ENCODE assay signal across 9 mouse cellular contexts in the genomic region with DNA sequence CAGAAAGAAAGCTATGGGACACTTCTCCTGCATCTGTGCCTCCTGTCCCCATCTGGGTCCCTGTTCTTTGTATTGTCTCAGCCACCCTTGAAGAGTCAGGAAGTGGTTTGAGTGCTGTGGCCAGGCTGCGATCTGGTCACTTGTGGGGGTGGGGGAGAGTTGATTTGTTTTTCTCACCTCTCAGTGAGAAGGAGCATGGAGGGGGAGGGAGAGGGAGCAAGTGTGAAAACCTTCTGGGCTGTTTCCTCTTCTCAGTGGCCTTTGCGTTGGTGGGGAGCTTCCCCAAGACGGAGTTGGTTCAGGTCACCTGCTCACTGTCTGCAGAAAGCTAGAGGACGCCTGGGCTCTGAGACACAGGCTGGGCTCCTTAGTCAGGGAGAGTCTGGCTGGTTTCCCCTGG.
DNase-seq lines count a peak whose midpoint lies in the region; ATAC-seq lines count a peak whose summit lies in the region.
"Had no signal": no experiment of that assay in that cellular context is flagged by ENCODE, and none has a peak within 500 bp of the region (broad histone marks: within the 10 kb centered on the region; RNA-seq: fewer than 3 reads in every experiment).

No protein-coding gene starts in this region.

- peaks cover 51% of the 10 kb centered on the region for H3K36me3 ChIP-seq in forebrain, embryonic 10.5 days (replicated peaks)
- H3K36me3 ChIP-seq in forebrain, embryonic 15.5 days, result no peaks in the 10 kb centered on the region
- no peaks in the 10 kb centered on the region for H3K36me3 ChIP-seq in midbrain, embryonic 11.5 days (ENCODE audit: control insufficient read depth, insufficient read depth, low read length)
- H3K36me3 ChIP-seq in midbrain, embryonic 13.5 days, result 0 out of 2 replicates have a peak, but pooled peaks cover 5% of the 10 kb centered on the region

- H3K27ac ChIP-seq in forebrain, embryonic 10.5 days, result peak overlapping the region; percentile 57; the same call in 1 of the 2 replicates
- no peak overlapping the region for H3K27ac ChIP-seq in forebrain, embryonic 15.5 days (replicated peaks)
- H3K27ac ChIP-seq in midbrain, embryonic 11.5 days (ENCODE audit: low read depth, low read length), result no peak overlapping the region
- H3K27ac ChIP-seq in midbrain, embryonic 13.5 days, result no peak overlapping the region

- no peaks in the 10 kb centered on the region for H3K27me3 ChIP-seq in forebrain, embryonic 10.5 days (ENCODE audit: poor library complexity, severe bottlenecking)
- H3K27me3 ChIP-seq in forebrain, embryonic 15.5 days, result no peaks in the 10 kb centered on the region
- no peaks in the 10 kb centered on the region for H3K27me3 ChIP-seq in midbrain, embryonic 11.5 days (ENCODE audit: control insufficient read depth, insufficient read depth, low read length)
- no peaks in the 10 kb centered on the region for H3K27me3 ChIP-seq in midbrain, embryonic 13.5 days

- no peak for DNase-seq in forebrain, embryonic 10.5 days (ENCODE audit: extremely low spot score, low spot score)
- peak; percentile 84 for DNase-seq in midbrain, embryonic 11.5 days (ENCODE audit: low spot score, missing footprints)
- peak; percentile 39 for DNase-seq in thymus, postnatal 25 days
- no peak for DNase-seq in cerebellum, postnatal 14 days
- no peak for DNase-seq in right cerebral cortex, postnatal 10 days (ENCODE audit: low spot score in 2 of 2)
- DNase-seq: layer of hippocampus, postnatal 36 days had no signal

- 61% methylated on average over 4 of the region's 4 CpGs for WGBS in forebrain, embryonic 10.5 days
- 61% methylated on average over 4 of the region's 4 CpGs for WGBS in forebrain, embryonic 15.5 days
- 54% methylated on average over 4 of the region's 4 CpGs for WGBS in midbrain, embryonic 11.5 days
- WGBS in midbrain, embryonic 13.5 days, result 58% methylated on average over 4 of the region's 4 CpGs

- H3K4me2 ChIP-seq in forebrain, embryonic 15.5 days (replicated peaks), result no peak overlapping the region
- no peak overlapping the region for H3K4me2 ChIP-seq in midbrain, embryonic 11.5 days
- H3K4me2 ChIP-seq in midbrain, embryonic 13.5 days (replicated peaks), result no peak overlapping the region

- no peak overlapping the region for H3K4me3 ChIP-seq in forebrain, embryonic 10.5 days
- H3K4me3 ChIP-seq in forebrain, embryonic 15.5 days, result no peak overlapping the region
- H3K4me3 ChIP-seq in midbrain, embryonic 11.5 days (ENCODE audit: low read depth, low read length), result no peak overlapping the region
- no peak overlapping the region for H3K4me3 ChIP-seq in midbrain, embryonic 13.5 days (replicated peaks)

- H3K9ac ChIP-seq in forebrain, embryonic 15.5 days (replicated peaks), result no peak overlapping the region
- no peak overlapping the region for H3K9ac ChIP-seq in midbrain, embryonic 11.5 days (ENCODE audit: low read length)
- H3K9ac ChIP-seq in midbrain, embryonic 13.5 days (replicated peaks), result no peak overlapping the region

- no peak for ATAC-seq in forebrain, embryonic 15.5 days (replicated peaks)
- ATAC-seq in midbrain, embryonic 11.5 days (ENCODE audit: low FRiP score), result no peak
- no peak for ATAC-seq in midbrain, embryonic 13.5 days
- peak; percentile 52 for ATAC-seq in megakaryocyte progenitor cell, adult 5-6 weeks (replicated peaks; ENCODE audit: poor library complexity)

- H3K9me3 ChIP-seq in forebrain, embryonic 10.5 days, result no peaks in the 10 kb centered on the region
- H3K9me3 ChIP-seq in forebrain, embryonic 15.5 days, result no peaks in the 10 kb centered on the region
- no peaks in the 10 kb centered on the region for H3K9me3 ChIP-seq in midbrain, embryonic 11.5 days (ENCODE audit: control insufficient read depth, low read length)
- no peaks in the 10 kb centered on the region for H3K9me3 ChIP-seq in midbrain, embryonic 13.5 days

- H3K4me1 ChIP-seq in forebrain, embryonic 10.5 days, result peaks cover 69% of the 10 kb centered on the region
- peaks cover 19% of the 10 kb centered on the region for H3K4me1 ChIP-seq in forebrain, embryonic 15.5 days
- peaks cover 10% of the 10 kb centered on the region for H3K4me1 ChIP-seq in midbrain, embryonic 11.5 days (ENCODE audit: control insufficient read depth, insufficient read depth, low read length)
- H3K4me1 ChIP-seq in midbrain, embryonic 13.5 days (replicated peaks), result peaks cover 27% of the 10 kb centered on the region

Comparison
In these comparisons a context has a peak if more than half of its experiments do, and no peak if none do; other contexts are left out.
1. DNase-seq: peak in midbrain, embryonic 11.5 days (single experiment) and thymus, postnatal 25 days (single experiment); none in forebrain, embryonic 10.5 days (single experiment), cerebellum, postnatal 14 days (0 of 2) and right cerebral cortex, postnatal 10 days (0 of 2).